Mouse (Mus musculus) left cerebral cortex, postnatal 36 days (tissue): ENCODE measurements around the gene Dsn1. TPM values are rescaled to one million over a fixed set of nuclear protein-coding genes. Genes with fewer than 3 reads are reported as not detected.

Experiments
- DNase-seq, 2 experiments: peaks; one replicate each; pipeline ENCODE4 v3.0.0; 2021 to 2022; ENCODE audit warnings: low spot score in 2 of 2, mixed read lengths in 1 of 2
- intact Hi-C: fragments of 180-260 bp; cut with DNase I; formaldehyde crosslinking; loops from one replicate; pipeline ENCODE4 v1.15.1; 2025
- total RNA-seq, 2 experiments: library from RNA; stranded (reverse); gene quantifications; 2 replicates each; pipeline ENCODE4 v1.2.3; 2021

Gene Dsn1
- 1 to 10 TPM; 6.5 to 7.5 TPM for total RNA-seq

DNA sequence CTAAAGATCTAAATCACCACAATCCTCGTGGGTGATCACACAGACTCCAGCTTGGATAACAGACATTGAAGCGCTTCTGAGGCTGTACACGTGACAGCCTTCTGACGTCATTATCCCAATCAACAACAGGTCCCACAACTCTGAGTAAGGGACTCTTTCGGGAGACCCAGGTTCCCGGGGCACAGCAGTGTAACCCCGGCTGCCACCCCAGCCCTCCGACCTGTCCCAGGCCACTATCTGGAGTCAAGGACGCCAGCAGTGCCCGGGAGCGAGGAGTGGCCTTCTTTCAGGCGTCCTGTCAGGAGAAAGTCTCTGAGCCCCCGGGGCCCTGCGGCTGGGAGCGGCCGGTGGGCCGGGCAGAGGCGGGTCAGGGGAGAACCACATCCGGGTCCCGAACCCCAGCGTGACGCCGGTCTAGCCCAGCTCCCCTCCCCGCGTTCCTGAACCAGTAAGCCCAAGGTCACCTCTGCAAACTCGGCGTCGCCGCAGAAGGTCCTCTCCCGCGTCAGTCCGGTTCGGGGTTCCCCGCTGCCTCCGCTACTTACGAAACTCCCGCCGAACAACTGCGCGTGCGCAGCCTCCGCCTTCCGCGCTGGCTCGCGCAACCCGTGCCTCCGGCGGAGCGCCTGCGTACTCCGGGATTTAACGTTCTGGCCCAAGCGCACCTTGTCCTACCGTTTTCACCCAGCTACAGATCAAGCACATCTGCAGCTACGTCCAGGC lies at the start of gene Dsn1:
TSS of gene Dsn1 (minus strand) at position 644 of the 723 bp plus-strand sequence.
- peak; percentile 86 to 89 for DNase-seq
- intact Hi-C loops, result no loop called here

GRCm38 (mm10) chr2:157055721-157056120 lies 48.8 kb upstream of the Dsn1 start:
- intact Hi-C loops, result no loop called here
- no peak for DNase-seq

GRCm38 (mm10) chr2:157054816-157055215 lies 47.9 kb upstream of the Dsn1 start:
- peak in 1 of 2 experiments; percentile 34 for DNase-seq
- intact Hi-C loops, result no loop called here

- intact Hi-C loops, result no loop called here
- no peak for DNase-seq
Observed at GRCm38 (mm10) chr2:157054297-157054696, 47.3 kb upstream of the Dsn1 start.

GRCm38 (mm10) chr2:157053787-157054186 lies 46.8 kb upstream of the Dsn1 start:
- intact Hi-C loops, result no loop called here
- DNase-seq, result no peak

DNA sequence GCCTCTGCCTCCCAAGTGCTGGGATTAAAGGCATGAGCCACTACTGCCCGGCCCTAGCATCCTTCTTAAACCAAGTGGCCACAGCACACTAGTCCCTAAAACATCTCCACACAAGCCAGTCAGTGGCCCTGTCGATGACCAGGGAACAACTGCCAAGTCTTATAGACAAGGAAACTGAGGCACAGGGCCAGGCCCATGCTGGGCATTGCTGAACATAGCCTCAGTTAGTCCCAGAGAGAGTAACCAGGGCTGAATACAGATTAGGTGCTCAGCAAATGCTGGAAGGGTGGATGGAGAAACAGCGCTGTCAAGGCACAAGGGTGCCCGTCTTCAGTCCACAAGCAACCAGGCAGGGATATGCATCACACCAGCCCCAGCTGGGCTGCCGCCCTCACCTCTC lies 46.2 kb upstream of the Dsn1 start:
- DNase-seq, result no peak
- intact Hi-C loops, result no loop called here

DNA sequence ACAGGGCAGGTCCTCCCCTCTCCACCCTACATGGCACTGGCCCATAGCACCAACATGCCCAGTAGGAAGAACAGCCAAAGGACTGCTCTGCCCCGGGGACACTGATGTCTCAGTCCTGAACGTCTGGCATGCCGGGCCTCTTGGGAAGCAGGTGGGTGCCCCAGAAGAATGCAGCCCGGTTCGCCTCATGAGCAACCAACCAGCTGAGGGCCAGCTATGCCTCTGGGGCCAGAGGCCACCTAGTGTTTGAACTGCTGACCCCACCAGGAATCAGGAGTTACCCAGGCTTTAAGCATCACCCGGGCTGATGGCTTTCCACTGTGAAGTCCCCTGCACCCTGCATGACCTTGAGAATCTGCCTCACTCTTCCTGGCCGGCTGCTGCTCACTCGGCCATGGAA lies 45.5 kb upstream of the Dsn1 start:
- intact Hi-C loops, result no loop called here
- no peak for DNase-seq

DNA sequence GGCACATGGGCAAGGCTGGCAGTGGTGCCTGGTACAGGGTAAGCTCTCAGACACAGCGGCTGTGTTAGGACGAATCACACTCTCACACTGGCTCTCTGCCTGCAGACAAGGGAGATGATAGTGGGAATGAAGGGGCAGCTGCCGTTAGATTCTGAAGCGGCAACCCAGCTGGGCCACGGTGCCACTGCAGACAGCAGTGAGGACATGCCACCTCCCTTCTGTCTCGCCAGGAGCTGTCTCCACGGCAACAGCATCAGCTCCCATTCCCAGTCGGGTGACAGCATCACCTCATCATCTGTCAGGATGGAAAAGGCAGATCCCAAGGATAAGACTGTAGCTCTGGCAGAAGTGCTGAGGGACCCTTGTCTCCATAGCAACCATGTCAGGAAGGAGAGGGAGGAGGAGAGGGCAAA lies 42.9 kb upstream of the Dsn1 start:
- intact Hi-C loops, result loop anchor here (2.0 kb wide), 1 partner anchor 29 kb away; the partner anchor contains the start of gene Soga1
- peak in 1 of 2 experiments; percentile 48 for DNase-seq

GRCm38 (mm10) chr2:157048395-157049181 lies 41.6 kb upstream of the Dsn1 start:
- peak; percentile 77 to 84 for DNase-seq
- intact Hi-C loops, result loop anchor here (2.0 kb wide), 1 partner anchor 30 kb away; the partner anchor contains the start of gene Soga1

DNA sequence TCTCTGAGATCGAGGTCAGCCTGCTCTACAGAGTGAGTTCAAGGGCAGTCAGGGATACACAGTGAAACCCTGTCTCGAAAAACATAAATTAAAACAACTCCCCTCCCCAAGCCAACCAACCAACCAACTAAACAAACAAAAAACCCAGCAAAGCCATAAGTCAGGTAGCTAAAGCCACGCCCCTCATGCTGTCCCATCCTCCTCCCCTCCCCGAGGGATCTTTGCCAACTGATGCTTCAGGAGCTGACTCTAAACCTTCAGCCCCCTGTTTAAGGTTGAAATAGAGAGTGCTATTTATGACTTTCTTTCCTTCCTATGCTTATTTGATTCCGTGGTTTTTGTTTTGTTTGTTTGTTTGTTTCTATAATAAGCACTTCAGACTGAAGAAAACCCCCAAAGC lies 40.0 kb upstream of the Dsn1 start:
- intact Hi-C loops, result no loop called here
- DNase-seq, result no peak

DNA sequence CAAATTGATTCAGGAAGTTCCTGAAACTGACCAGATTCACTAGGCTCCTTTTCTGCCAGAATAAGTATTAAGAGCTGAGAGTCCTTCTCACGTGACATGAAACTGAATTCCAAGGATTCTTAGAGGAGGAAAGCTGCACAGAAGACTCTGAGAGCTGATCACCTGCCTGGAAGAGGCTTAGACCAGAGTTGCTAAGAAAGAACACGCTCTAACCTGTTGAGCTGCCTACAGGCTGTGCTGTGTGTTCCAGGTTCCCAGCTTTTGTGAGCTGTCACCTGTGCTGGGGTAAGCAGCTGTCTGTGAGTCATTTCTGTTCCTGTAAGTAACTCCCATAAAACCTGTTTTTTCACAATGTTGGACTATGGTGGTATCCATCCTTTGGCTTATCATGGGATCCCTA lies 39.0 kb upstream of the Dsn1 start:
- DNase-seq, result no peak
- intact Hi-C loops, result no loop called here

DNA sequence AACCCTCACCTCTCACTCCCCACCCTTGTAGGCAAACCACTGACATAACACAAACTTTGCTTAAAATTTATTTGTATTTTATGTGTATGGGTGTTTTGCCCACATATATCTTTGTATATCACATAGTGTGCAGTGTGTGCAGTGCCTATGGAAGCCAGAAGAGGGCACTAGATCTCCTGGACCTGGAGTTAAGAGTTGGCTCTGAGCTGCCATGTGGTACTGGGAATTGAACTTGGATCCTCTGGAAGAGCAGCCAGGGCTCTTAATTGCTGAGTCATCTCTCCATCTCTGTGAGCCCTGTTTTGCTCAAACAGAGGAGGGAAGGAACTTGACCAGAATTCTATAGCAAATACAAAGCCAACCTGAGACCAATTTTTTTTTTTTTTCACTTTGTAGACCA lies 37.0 kb upstream of the Dsn1 start:
- DNase-seq, result no peak
- intact Hi-C loops, result no loop called here

GRCm38 (mm10) chr2:157043556-157043955 lies 36.6 kb upstream of the Dsn1 start:
- intact Hi-C loops, result no loop called here
- DNase-seq, result no peak

GRCm38 (mm10) chr2:157041421-157041820 lies 34.5 kb upstream of the Dsn1 start:
- no peak for DNase-seq
- intact Hi-C loops, result no loop called here

DNA sequence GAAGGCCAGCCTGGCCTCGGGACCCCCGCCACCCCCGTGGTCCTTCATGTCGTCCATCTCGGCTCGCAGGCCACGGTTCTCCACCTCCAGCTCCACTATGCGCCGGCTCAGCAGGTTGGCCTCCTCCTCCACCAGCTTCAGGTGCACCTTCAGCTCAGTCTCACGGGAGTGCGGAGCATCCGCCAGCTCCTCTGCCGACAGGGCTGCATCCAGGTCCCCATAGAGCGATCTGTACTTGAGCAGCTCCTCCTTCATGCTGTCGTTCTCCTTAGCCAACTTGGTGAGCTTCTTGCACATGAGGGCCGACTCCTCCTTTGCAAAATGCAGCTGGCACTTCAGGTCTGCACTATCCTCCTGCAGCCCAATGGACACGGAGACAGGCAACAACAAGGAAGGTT lies 33.7 kb upstream of the Dsn1 start:
- intact Hi-C loops, result no loop called here
- DNase-seq, result no peak

GRCm38 (mm10) chr2:157039900-157040648 lies 33.1 kb upstream of the Dsn1 start:
- intact Hi-C loops, result no loop called here
- no peak for DNase-seq

- intact Hi-C loops, result no loop called here
- DNase-seq, result no peak
Observed at GRCm38 (mm10) chr2:157037303-157037702, 30.3 kb upstream of the Dsn1 start.

- no peak for DNase-seq
- intact Hi-C loops, result no loop called here
Observed at GRCm38 (mm10) chr2:157036400-157036799, 29.4 kb upstream of the Dsn1 start.

DNA sequence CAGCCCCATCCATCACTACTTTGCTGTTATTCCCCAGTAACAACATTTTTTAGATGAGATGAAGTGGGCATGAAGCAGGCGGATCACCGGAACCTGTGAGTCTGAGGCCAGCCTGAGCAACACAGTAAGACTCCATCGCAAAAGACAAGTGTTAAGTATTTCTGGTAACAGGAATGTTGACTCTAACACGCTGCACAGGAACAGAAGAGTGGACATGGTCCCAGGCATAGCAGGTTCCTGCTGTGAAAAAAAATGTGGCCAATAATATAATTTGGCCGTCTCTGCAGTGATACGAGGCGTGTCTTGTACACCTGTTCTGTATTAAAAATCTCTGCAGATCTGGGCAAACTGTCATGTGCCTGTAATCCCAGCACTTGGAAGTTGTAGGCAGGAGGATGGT lies 28.4 kb upstream of the Dsn1 start:
- intact Hi-C loops, result no loop called here
- DNase-seq, result no peak

GRCm38 (mm10) chr2:157030804-157031203 lies 23.9 kb upstream of the Dsn1 start:
- DNase-seq, result peak; percentile 78 to 81
- intact Hi-C loops, result no loop called here
